Mouse (Mus musculus): ENCODE results near the gene Hoxd9.

Hoxd9 gene

GRCm38 (mm10) chr2:74711721-74712621 is 14.4 kb downstream of the Hoxd9 start, which contains the start of the genes Hoxd3 and Hoxd4:
Gene Hoxd3, plus strand, starts transcription at chr2:74711927.
Gene Hoxd4, plus strand, starts transcription at chr2:74711929.
- DNase-seq (ENCODE audit: low read depth, low spot score), result no peak

GRCm38 (mm10) chr2:74713239-74714150 is 16.0 kb downstream of the Hoxd9 start:
- DNase-seq (ENCODE audit: low read depth, low spot score), result no peak

DNA sequence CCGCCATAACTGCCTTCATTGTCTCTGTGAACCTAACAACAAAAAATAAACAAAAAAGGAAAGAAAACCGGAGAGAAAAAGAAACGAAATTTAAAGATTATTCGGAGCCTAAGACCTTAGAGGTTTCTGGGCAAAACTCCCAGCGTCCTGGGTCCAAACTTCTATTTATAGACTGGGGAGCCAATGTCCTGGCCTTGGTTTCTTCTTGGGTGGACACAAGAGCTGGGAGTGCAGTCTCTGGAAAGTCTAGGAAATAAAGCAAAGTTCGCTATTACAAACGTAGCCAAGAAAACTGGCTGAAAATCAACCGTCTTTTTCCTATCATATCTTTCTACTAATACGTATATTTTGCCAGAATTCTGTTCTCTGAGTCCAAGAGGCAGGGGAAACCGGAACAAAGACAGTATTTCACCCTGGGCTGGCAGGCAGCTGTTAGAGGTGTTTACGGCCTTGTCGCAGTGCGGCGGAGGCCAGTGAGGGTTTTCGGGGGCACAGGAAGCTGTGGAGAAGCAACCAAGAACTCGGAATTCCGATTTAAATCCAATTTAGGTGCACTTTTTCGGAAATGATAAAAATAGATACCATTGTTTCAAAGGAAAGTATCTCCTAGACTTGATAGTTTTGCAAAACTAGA is 16.7 kb downstream of the Hoxd9 start:
- DNase-seq (ENCODE audit: low read depth, low spot score), result no peak

DNA sequence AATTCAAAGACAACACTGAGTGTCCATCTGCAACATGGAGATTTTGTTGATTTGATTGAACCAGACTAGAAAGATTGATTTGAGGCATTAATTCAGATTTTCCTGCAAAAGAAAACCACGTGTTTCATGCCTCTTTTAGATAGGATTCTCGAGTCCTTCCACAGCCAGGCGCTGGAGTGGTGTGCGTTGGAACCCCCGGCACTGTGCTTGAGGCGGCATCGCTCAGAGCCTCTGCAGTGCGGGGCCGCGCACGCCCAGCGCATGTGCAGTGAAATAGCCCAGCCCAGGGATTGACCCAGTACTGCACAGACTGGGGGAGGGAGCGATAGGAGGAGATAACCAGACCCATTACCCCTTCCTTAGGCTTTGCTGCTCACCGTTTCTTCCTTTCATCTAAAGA is 17.4 kb downstream of the Hoxd9 start:
- DNase-seq (ENCODE audit: low read depth, low spot score), result no peak

DNA sequence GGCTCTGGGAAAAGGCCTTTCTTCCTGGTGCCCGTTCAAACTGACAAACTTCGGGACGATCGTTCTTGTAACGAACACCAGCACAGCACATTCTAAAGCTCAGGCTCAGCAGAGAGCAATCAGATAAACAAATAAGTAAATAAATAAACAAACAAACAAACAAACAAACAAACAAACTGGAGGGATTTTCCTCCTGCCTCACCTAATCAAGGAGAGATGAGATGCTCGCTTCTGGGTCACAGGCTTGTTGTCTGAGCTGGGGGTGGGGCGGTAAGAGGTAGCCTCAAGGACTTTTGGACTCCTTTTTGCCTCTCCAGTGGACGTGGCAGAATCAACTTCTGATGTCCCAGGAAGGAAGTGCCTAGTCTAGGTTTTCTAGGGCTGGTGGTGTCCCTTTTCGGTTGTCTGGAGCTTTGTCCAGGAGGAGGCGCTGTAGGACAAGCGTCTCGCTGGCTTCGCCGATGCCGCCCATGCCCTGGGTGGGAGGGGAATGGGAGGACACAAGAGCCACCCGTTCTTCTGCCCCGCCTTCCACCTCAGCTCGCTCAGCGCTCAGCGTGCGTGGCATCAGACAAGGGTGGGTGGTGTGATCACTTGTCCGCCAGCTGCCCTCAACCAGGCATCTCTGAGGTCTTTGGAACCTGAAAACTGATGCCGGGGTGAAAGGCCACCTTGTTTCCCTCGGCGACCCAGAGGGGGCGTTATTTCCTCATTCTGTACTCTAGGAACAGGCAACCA is 18.1 kb downstream of the Hoxd9 start:
- DNase-seq (ENCODE audit: low read depth, low spot score), result peak; percentile 77

GRCm38 (mm10) chr2:74720384-74720783 is 22.9 kb downstream of the Hoxd9 start:
- DNase-seq (ENCODE audit: low read depth, low spot score), result no peak

GRCm38 (mm10) chr2:74720955-74721491 is 23.5 kb downstream of the Hoxd9 start:
- DNase-seq (ENCODE audit: low read depth, low spot score), result no peak

- DNase-seq (ENCODE audit: low read depth, low spot score), result no peak
These were observed 24.4 kb downstream of the Hoxd9 start for GRCm38 (mm10) chr2:74721882-74722281.

DNA sequence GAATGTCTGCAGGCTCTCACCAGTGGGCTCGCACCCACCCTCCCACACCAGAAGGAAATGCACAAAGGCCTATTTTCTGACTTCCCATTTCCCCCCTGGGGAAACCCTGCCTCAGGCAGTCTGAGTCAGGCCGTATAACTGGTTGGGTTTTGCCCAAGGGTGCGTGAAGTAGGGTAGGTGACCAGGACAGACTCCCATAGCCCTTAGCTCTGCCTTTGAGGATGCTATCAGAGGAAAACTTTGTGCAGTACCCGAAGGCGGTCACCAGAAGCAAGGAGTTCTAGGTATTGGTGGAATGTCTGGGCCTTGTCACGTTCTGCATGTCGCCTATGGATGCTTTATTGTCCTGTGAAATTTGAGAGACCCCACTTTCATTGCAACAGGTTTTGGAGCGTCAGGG is 25.4 kb downstream of the Hoxd9 start:
- DNase-seq (ENCODE audit: low read depth, low spot score), result no peak

GRCm38 (mm10) chr2:74724244-74725015 is 26.9 kb downstream of the Hoxd9 start:
- DNase-seq (ENCODE audit: low read depth, low spot score), result no peak

- DNase-seq (ENCODE audit: low read depth, low spot score), result no peak
These were observed 27.6 kb downstream of the Hoxd9 start for GRCm38 (mm10) chr2:74725171-74725570.

DNA sequence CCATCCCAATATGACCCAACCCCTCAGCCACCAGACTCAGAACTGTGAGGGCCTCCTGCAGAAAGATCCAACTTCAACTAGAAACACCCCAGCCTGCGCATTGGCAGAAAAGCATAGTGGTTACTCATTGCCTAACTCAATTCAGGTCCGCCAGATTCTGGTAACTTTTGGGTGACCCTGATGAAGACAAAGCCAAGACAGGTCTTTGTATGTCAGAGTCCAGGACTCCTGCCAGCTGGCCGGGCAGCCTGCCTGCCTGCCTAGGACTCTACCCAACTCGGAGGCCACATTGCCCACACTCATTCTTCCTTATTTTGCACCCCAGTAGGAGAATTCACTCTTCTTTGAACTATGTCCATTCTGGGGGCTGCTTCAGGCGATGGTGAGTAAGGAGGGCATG is 29.0 kb downstream of the Hoxd9 start, which contains the start of gene Gm28230:
Gene Gm28230, plus strand, starts transcription at position 178 of the 400 bp plus-strand sequence.
- no peak for DNase-seq (ENCODE audit: low read depth, low spot score)

GRCm38 (mm10) chr2:74726973-74727639 is 29.6 kb downstream of the Hoxd9 start:
- no peak for DNase-seq (ENCODE audit: low read depth, low spot score)

DNA sequence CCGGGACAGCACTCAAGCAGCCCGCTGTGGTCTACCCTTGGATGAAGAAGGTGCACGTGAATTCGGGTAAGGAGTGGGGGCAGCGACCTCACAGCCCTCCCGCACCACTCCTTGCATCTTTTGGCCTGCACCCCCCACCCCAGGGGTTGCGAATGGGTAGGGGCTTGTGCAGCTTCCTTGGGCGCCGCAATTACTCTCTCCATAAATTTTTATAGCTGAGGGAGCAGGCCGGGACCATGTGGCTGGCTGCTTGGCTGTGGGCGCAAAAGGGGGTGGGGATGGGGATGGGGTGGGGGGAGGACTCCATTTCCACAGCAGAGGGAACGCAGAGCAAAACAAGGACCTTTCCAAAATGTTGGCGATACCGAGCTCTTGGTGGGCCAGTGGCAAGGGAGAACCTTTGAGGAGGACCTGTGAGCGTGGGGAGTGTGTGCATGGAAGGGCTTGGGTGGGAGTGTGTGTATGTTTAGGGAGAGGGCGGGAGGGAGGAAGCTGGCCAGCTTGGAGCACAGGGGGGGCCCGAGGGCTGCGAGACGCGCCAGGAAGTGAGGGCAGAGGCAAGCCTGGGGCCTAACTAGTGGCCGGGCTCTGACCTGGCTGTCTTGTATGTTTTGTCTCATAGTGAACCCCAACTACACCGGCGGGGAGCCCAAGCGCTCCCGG is 30.2 kb downstream of the Hoxd9 start:
- no peak for DNase-seq (ENCODE audit: low read depth, low spot score)

- no peak for DNase-seq (ENCODE audit: low read depth, low spot score)
These were observed 30.8 kb downstream of the Hoxd9 start for GRCm38 (mm10) chr2:74728303-74728680.

DNA sequence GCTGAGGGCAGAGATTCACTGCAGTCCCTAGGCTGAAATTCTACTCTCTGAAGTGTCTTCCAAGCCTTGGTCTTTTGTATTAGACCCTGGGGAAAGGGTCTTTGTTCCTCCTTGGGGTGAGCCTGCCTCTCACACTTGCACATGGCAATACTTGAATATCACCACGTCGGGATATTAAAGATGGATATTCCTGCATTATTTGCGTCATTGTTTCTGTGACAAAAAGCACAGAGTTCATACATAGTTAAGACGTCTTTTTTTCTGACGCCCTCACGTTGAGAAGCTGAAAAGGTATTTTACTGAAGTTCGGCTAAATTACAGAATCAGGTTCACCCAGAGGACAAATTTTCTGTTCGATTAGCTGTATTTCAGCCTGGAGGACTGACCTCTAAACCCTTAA is 32.8 kb downstream of the Hoxd9 start:
- DNase-seq (ENCODE audit: low read depth, low spot score), result no peak

GRCm38 (mm10) chr2:74731055-74731454 is 33.5 kb downstream of the Hoxd9 start:
- DNase-seq (ENCODE audit: low read depth, low spot score), result no peak

DNA sequence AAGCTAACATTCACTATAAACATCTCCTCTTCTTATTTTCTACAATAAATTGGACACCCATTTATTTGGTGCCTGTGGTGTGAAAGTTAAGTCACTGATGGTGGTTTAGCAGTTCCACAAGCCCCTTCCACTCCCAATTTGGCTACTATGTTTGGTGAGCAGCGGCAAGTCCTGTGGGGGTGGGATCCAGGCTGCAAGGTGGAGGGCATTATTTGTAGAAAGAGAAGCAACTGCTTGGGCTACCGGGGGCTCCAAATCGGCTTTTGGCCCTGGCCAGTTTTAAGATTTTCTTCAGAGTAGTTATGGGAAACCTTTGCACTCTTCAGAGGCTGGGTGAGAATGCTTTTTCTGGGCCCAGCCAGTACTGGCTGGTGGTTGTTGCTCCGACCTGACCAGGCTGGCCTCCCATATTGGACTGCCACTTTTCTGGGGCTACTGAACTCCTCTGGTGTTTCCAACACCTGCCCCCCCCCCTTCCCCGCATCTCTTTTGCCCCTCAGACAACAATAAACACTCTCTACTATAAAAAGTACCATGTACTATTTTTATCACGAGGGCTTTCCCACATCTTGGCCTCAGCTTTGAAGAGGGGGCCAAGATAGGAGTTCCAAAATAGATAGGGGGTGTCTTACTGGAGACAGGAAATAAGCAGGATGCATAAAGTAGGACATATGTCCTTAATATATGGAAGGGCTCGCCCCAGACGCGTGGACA is 34.4 kb downstream of the Hoxd9 start:
- no peak for DNase-seq (ENCODE audit: low read depth, low spot score)

All from skeletal muscle tissue, adult 2 months (tissue).